26 mouse cellular contexts compared by ENCODE assay signal in the genomic region with DNA sequence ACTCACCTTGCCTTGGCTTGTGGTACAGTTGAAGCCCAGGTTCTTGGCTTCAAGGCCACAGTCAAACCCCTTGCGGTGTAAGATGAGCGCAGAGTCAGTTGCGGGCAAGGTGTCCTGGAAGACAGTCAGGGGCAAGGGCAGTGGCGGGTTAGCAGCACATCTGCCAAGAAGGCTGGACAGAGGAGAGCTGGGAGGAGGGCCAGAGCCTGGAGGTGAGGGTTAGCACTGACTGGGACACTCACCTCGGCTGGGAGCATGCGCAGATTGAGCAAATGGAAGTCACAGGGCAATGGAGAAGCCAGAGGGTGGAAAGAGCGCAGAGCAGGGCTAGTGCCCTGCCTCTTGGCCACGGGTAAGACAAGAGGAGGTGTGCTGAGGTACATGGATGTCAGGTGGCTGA. TPM values are rescaled to one million over a fixed set of nuclear protein-coding genes. Genes with fewer than 3 reads are reported as not detected.
A peak's percentile ranks its signal among the peaks of the same experiment; 100 is the strongest.
DNase-seq lines count a peak whose midpoint lies in the region; TF ChIP-seq lines count a peak whose summit lies in the region.
"Had no signal": no experiment of that assay in that cellular context is flagged by ENCODE, and none has a peak within 500 bp of the region (broad histone marks: within the 10 kb centered on the region; RNA-seq: fewer than 3 reads in every experiment).

No protein-coding gene starts in this region.

- TF ChIP-seq CTCF in gastrocnemius, adult 2 months (IDR thresholded peaks at IDR 0.05) = 0 out of 2 replicates have a peak, but pooled peaks have one; percentile 0

- peak; percentile 40 for DNase-seq in adrenal gland, postnatal 10 days
- DNase-seq in adrenal gland, adult (ENCODE audit: inconsistent age in 2 of 2, low spot score in 1 of 2) = no peak
- DNase-seq in gastrocnemius, adult 2 months = peak; percentile 88
- DNase-seq in gastrocnemius, postnatal 10 days = no peak
- DNase-seq in gastrocnemius, adult 8-10 months (ENCODE audit: low spot score in 2 of 2) = peak; percentile 61 to 76
- DNase-seq in gastrocnemius, postnatal 36 days = peak; percentile 39 to 45
- DNase-seq in layer of hippocampus, postnatal 25 days (ENCODE audit: extremely low spot score in 1 of 2, low spot score in 1 of 2) = no peak
- DNase-seq in urinary bladder, postnatal 14 days (ENCODE audit: low spot score) = no peak
- DNase-seq: adrenal gland, adult 2 months; cerebellum, adult 11-12 months; cerebellum, adult 8-10 months; cerebellum, postnatal 10 days; cerebellum, postnatal 36 days; embryo, embryonic 11 days; heart, adult 11 months; heart, postnatal 10 days; heart, postnatal 4 days; kidney, adult 2 months had no signal

- intact Hi-C loops in gastrocnemius, adult 2 months (cut with DNase I) = no loop called here
- intact Hi-C loops in gastrocnemius, postnatal 36 days (cut with DNase I) = no loop called here

- H3K27ac ChIP-seq in gastrocnemius, adult 2 months = peak overlapping the region; percentile 90
- H3K27ac ChIP-seq: embryonic facial prominence, embryonic 10.5 days; embryonic facial prominence, embryonic 13.5 days; forebrain, embryonic 12.5 days; forebrain, embryonic 15.5 days; heart, embryonic 15.5 days; hindbrain, embryonic 14.5 days had no signal

- no peak overlapping the region for H3K4me3 ChIP-seq in gastrocnemius, adult 2 months
- H3K4me3 ChIP-seq: embryonic facial prominence, embryonic 10.5 days; embryonic facial prominence, embryonic 13.5 days; erythroblast, embryonic 14.5 days; forebrain, embryonic 12.5 days; forebrain, embryonic 15.5 days; heart, embryonic 12.5 days; heart, embryonic 15.5 days had no signal

RNA-seq across cellular contexts. Expression of a gene that starts 10.0 kb away (rescaled TPM):
- total RNA-seq in adrenal gland, postnatal 10 days (2021) = 10 to 100 TPM; 45.3 to 54.8 TPM
- 10 to 100 TPM; 23.6 to 26.1 TPM for total RNA-seq in gastrocnemius, adult 2 months (2021)
- total RNA-seq in gastrocnemius, postnatal 10 days (2021) = 10 to 100 TPM; 39.9 to 45.0 TPM
- total RNA-seq in gastrocnemius, adult 8-10 months (2022) = 10 to 100 TPM; 22.9 to 26.1 (median 24.6) TPM
- 10 to 100 TPM; 17.6 to 21.1 TPM for total RNA-seq in gastrocnemius, postnatal 36 days (2021)
- total RNA-seq in layer of hippocampus, postnatal 25 days (2021) = 10 to 100 TPM; 45.5 to 48.1 TPM

RNA-seq across cellular contexts. Expression of a gene that starts 12.1 kb away (rescaled TPM):
- total RNA-seq in adrenal gland, postnatal 10 days (2021) = 10 to 100 TPM; 40.8 to 44.6 TPM
- total RNA-seq in gastrocnemius, adult 2 months (2021) = 10 to 100 TPM; 12.3 to 12.7 TPM
- total RNA-seq in gastrocnemius, postnatal 10 days (2021) = 10 to 100 TPM; 11.8 to 16.4 TPM
- total RNA-seq in gastrocnemius, adult 8-10 months (2022) = 10 to 100 TPM; 10.4 to 14.9 (median 12.0) TPM
- total RNA-seq in gastrocnemius, postnatal 36 days (2021) = 10 to 100 TPM in 1 of 2 experiments, 1 to 10 TPM in 1; 9.7 to 12.1 TPM
- 10 to 100 TPM; 34.9 to 41.5 TPM for total RNA-seq in layer of hippocampus, postnatal 25 days (2021)

RNA-seq across cellular contexts. Expression of a gene that starts 18.3 kb away (rescaled TPM):
- total RNA-seq in adrenal gland, postnatal 10 days (2021) = 10 to 100 TPM; 56.2 to 93.5 TPM
- 100 to 1,000 TPM; 111 to 161 TPM for total RNA-seq in gastrocnemius, adult 2 months (2021)
- total RNA-seq in gastrocnemius, postnatal 10 days (2021) = 10 to 100 TPM; 92.2 to 97.2 TPM
- 100 to 1,000 TPM; 139 to 171 (median 148) TPM for total RNA-seq in gastrocnemius, adult 8-10 months (2022)
- total RNA-seq in gastrocnemius, postnatal 36 days (2021) = 100 to 1,000 TPM; 139 to 157 TPM
- total RNA-seq in layer of hippocampus, postnatal 25 days (2021) = 100 to 1,000 TPM; 141 to 168 TPM

RNA-seq across cellular contexts. Expression of a gene that starts 28.7 kb away (rescaled TPM):
- 10 to 100 TPM in 1 of 2 experiments, 1 to 10 TPM in 1; 8.4 to 13.8 TPM for total RNA-seq in adrenal gland, postnatal 10 days (2021)
- 1 to 10 TPM; 7.3 to 8.4 TPM for total RNA-seq in gastrocnemius, adult 2 months (2021)
- total RNA-seq in gastrocnemius, postnatal 10 days (2021) = 10 to 100 TPM in 1 of 2 experiments, 1 to 10 TPM in 1; 6.6 to 11.3 TPM
- 1 to 10 TPM; 5.6 to 7.7 (median 6.5) TPM for total RNA-seq in gastrocnemius, adult 8-10 months (2022)
- 1 to 10 TPM; 5.2 to 9.9 TPM for total RNA-seq in gastrocnemius, postnatal 36 days (2021)
- 10 to 100 TPM; 13.6 to 15.4 TPM for total RNA-seq in layer of hippocampus, postnatal 25 days (2021)

RNA-seq across cellular contexts. Expression of a gene that starts 34.8 kb away (rescaled TPM):
- 10 to 100 TPM; 13.2 to 17.1 TPM for total RNA-seq in adrenal gland, postnatal 10 days (2021)
- total RNA-seq in gastrocnemius, adult 2 months (2021) = 1 to 10 TPM; 2.6 to 3.9 TPM
- 10 to 100 TPM in 1 of 2 experiments, 1 to 10 TPM in 1; 9.4 to 12.1 TPM for total RNA-seq in gastrocnemius, postnatal 10 days (2021)
- 1 to 10 TPM; 1.7 to 2.7 (median 2.4) TPM for total RNA-seq in gastrocnemius, adult 8-10 months (2022)
- total RNA-seq in gastrocnemius, postnatal 36 days (2021) = 1 to 10 TPM; 3.5 to 5.2 TPM
- total RNA-seq in layer of hippocampus, postnatal 25 days (2021) = 1 to 10 TPM; 4.2 to 6.1 TPM

Comparison
In these comparisons a context has a peak if more than half of its experiments do, and no peak if none do; other contexts are left out.
1. DNase-seq: peak in adrenal gland, postnatal 10 days (single experiment), gastrocnemius, adult 2 months (single experiment), gastrocnemius, adult 8-10 months (2 of 2) and gastrocnemius, postnatal 36 days (2 of 2); none in adrenal gland, adult (0 of 2), gastrocnemius, postnatal 10 days (single experiment), layer of hippocampus, postnatal 25 days (0 of 2) and urinary bladder, postnatal 14 days (single experiment).